Mouse (Mus musculus) embryonic facial prominence, embryonic 12.5 days (tissue): ENCODE data around the gene Anxa2. TPM values are rescaled to one million over a fixed set of nuclear protein-coding genes. Genes with fewer than 3 reads are reported as not detected.

Experiments used
- ATAC-seq: fragments of 200-750 bp; cut with Nextera tagmentation; 2 replicates; pipeline ENCODE4 v1.8.0; 2017; ENCODE audit not compliant: insufficient number of reproducible peaks, insufficient read depth, low FRiP score, low TSS enrichment
- H3K27ac ChIP-seq: fragments of 300-500 bp; sonication (generic); 2 replicates; pipeline ENCODE4 v1.5.1; 2016; ENCODE audit warnings: mild to moderate bottlenecking
- H3K27me3 ChIP-seq: fragments of 300-500 bp; sonication (generic); 2 replicates; pipeline ENCODE4 v1.6.1; 2016; ENCODE audit warnings: mild to moderate bottlenecking, moderate library complexity
- H3K36me3 ChIP-seq: fragments of 300-500 bp; sonication (generic); 2 replicates; pipeline ENCODE4 v1.6.1; 2016; ENCODE audit warnings: mild to moderate bottlenecking
- H3K4me1 ChIP-seq: fragments of 300-500 bp; sonication (generic); 2 replicates; pipeline ENCODE4 v1.6.1; 2016
- H3K4me2 ChIP-seq: fragments of 300-500 bp; sonication (generic); replicated peaks from 2 replicates; pipeline ENCODE4 v1.6.1; 2016; ENCODE audit warnings: mild to moderate bottlenecking, moderate library complexity
- H3K4me3 ChIP-seq: fragments of 300-500 bp; sonication (generic); 2 replicates; pipeline ENCODE4 v1.5.1; 2016; ENCODE audit warnings: mild to moderate bottlenecking
- H3K9ac ChIP-seq: fragments of 300-500 bp; sonication (generic); 2 replicates; pipeline ENCODE4 v1.6.1; 2016; ENCODE audit warnings: mild to moderate bottlenecking, moderate library complexity
- H3K9me3 ChIP-seq: fragments of 300-500 bp; sonication (generic); 2 replicates; pipeline ENCODE4 v1.6.1; 2016; ENCODE audit warnings: mild to moderate bottlenecking, moderate library complexity
- WGBS: fragments of 180-500 bp; shearing (Covaris S2); methylation state at CpG from one replicate; pipeline ENCODE4 v1.1.7; 2016; 5-methylcytosine and 5-hydroxymethylcytosine counted together
- polyA plus RNA-seq: library from polyadenylated mRNA; unstranded; fragments of >200 nt; fragmentation: Nextera tagmentation; extraction: Ambion mirVana; gene quantifications from 2 replicates; pipeline ENCODE4 v1.2.1, GENCODE M21; 2016

Gene Anxa2
- 636 and 644 TPM in 2 replicates for polyA plus RNA-seq

DNA sequence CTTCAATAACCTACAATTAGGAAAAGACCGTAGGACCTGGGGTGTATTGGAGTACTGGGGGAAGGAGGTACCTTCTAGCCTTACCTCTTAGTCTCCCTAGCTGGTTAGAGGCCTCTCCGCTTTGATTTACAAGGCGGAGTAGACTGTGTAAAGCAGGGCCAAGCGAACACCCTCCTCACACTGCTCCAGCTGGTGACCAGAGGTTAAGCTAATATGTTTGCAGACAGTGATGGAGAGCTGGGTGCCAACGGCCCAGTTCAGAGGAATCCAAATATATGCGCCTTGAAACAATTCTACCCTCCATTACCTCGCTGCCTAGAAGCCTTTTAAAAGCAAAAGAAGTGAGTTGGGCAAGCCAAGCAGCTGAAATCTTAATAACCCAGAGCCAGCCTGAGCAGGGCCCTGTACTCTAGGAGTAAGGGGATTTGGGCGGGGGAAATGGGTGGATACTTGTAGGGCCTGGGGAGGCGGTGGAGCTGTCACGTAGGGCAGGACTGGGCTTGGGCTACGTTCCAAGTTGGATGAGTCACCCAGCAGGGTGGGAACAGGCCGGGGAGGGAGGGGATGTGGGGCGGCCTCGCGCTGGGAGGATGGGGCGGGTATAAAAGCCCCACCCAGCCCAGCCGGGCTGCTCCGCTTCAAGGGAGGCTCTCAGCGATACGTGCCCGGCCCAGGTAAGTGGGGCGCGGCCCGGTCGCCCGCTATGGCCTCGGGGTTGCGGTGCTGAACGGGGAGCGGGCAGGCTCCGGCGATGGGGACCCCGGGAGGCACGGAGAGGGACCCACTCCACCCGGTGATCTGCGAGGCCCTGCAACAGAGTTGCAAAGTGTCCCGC lies at the start of gene Anxa2:
Anxa2 (plus strand) TSS at position 555 of the 835 bp plus-strand sequence.
- peak within 1 kb of the TSS; percentile 91 for H3K27ac ChIP-seq
- peaks cover 51% of the 10 kb centered on the region for H3K4me1 ChIP-seq
- ATAC-seq, result peak; percentile 86
- peak within 1 kb of the TSS; percentile 65 for H3K4me3 ChIP-seq
- no peaks in the 10 kb centered on the region for H3K9me3 ChIP-seq
- H3K9ac ChIP-seq, result peak within 1 kb of the TSS; percentile 76
- peak within 1 kb of the TSS; percentile 77 for H3K4me2 ChIP-seq
- WGBS, result 9% methylated on average over 37 of the region's 37 CpGs
- no peaks in the 10 kb centered on the region for H3K27me3 ChIP-seq
- no peaks in the 10 kb centered on the region for H3K36me3 ChIP-seq

DNA sequence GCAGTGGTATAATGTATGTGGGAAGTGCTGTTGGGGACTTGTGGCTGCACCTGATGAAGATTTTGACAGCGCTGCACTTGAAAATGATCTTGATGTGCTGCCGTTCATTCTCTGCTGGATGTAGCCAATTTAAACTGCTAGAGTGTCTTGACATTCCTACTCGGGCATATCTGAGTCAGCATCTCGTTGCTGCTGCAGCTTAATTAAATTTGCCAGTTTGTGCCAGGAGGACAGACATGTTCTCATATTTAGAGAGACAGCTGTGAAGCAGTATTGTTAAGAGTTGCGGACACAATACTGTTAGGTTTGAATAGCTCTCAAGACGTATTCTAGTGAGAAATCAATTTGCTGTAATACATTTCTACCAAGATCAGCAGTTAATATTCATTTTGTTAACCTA lies 48.7 kb upstream of the Anxa2 start:
- H3K4me1 ChIP-seq, result no peaks in the 10 kb centered on the region
- H3K36me3 ChIP-seq, result peaks cover 7% of the 10 kb centered on the region
- no peak for ATAC-seq
- H3K27ac ChIP-seq, result no peak overlapping the region
- H3K4me3 ChIP-seq, result no peak overlapping the region
- H3K4me2 ChIP-seq, result no peak overlapping the region
- H3K27me3 ChIP-seq, result no peaks in the 10 kb centered on the region
- 66% methylated on average over 6 of the region's 6 CpGs for WGBS
- H3K9ac ChIP-seq, result no peak overlapping the region
- no peaks in the 10 kb centered on the region for H3K9me3 ChIP-seq

DNA sequence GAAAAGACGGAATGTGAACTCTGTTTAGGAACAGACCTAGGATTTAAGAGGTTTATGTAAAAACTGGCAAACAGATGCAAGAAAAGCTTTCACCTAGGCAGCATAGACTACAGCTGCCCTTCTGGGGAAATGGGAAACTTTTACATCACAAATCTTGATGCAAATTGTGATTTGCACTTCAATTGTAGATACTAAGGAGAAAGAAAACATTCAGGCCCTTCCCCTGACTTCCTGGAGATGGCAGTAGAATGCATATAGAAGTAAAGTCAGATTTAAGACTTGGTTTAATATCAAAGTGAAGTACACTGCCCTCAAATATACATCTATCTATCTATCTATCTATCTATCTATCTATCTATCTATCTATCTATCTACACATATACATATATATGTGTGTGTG lies 33.9 kb upstream of the Anxa2 start:
- WGBS, result 89% methylated on average over 1 of the region's 1 CpGs
- ATAC-seq, result no peak
- H3K4me2 ChIP-seq, result no peak overlapping the region

DNA sequence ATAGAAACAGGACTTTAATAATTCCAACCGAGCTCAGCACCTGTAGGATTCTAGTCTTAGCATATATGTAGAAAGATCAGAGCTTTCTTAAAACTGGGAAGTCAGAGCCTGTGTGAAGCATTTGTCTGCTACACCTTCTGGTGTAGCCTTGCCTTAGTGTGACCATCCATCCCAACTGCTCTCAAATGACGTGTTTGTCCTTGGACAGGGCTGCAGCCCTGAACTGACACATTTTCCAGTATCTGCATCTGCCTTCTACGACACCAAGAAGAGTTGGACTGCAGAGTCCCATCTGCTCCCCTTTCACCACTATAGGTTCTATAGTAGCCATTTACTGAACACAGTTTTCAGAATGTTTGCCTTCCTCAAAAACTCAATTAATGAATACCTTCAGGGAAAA lies 22.9 kb upstream of the Anxa2 start:
- ATAC-seq, result no peak
- peak overlapping the region; percentile 89 for H3K27ac ChIP-seq
- H3K4me3 ChIP-seq, result no peak overlapping the region
- H3K4me1 ChIP-seq, result peaks cover 21% of the 10 kb centered on the region
- no peaks in the 10 kb centered on the region for H3K27me3 ChIP-seq
- WGBS, result 89% methylated on average over 3 of the region's 3 CpGs
- no peak overlapping the region for H3K4me2 ChIP-seq
- no peaks in the 10 kb centered on the region for H3K9me3 ChIP-seq
- H3K9ac ChIP-seq, result no peak overlapping the region
- peaks cover 24% of the 10 kb centered on the region for H3K36me3 ChIP-seq

More for the DNA sequence above, 33.9 kb upstream of the Anxa2 start:
- H3K36me3 ChIP-seq, result peaks cover 18% of the 10 kb centered on the region
- H3K27me3 ChIP-seq, result no peaks in the 10 kb centered on the region
- no peaks in the 10 kb centered on the region for H3K4me1 ChIP-seq
- no peak overlapping the region for H3K27ac ChIP-seq
- H3K9me3 ChIP-seq, result no peaks in the 10 kb centered on the region
- H3K4me3 ChIP-seq, result no peak overlapping the region
- no peak overlapping the region for H3K9ac ChIP-seq

DNA sequence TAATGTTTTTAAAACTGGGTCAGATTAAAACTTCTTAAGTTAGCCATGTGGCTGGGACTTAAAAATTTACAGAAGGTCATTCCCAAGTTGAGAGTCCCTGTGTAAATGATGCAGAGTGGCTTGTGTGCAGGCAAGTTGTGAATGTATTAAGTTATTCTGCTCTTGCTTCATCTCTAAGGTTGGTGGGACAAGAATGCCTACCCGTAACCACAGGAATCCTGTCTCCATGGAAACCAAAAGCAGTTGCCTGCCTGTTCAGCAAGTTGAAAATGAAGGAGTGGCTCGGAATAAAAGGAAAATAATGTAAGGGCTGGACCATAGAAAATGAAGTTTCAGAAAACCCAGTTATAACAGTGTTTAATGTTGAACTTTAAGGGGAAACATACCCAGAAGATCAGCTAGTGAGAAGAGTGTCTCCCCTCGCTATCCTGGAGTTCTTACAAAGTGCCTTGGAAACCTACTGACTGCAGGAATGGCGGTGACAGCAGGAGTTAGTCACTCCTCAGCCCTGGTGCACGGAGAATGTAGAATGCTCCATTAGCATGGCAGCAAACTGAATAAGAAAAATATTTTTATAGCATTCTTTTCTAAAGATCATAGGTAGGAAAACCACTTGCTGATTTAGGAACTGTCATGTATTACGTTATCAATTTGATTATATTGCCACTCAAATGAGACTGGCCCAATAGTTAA lies 21.4 kb upstream of the Anxa2 start:
- H3K9me3 ChIP-seq, result no peaks in the 10 kb centered on the region
- WGBS, result 35% methylated on average over 6 of the region's 6 CpGs
- no peak overlapping the region for H3K9ac ChIP-seq
- H3K36me3 ChIP-seq, result peaks cover 20% of the 10 kb centered on the region
- peak overlapping the region; percentile 89 for H3K27ac ChIP-seq
- H3K27me3 ChIP-seq, result no peaks in the 10 kb centered on the region
- H3K4me3 ChIP-seq, result no peak overlapping the region
- peaks cover 22% of the 10 kb centered on the region for H3K4me1 ChIP-seq
- no peak for ATAC-seq
- H3K4me2 ChIP-seq, result peak overlapping the region; percentile 16; the same call in 1 of the 2 replicates

DNA sequence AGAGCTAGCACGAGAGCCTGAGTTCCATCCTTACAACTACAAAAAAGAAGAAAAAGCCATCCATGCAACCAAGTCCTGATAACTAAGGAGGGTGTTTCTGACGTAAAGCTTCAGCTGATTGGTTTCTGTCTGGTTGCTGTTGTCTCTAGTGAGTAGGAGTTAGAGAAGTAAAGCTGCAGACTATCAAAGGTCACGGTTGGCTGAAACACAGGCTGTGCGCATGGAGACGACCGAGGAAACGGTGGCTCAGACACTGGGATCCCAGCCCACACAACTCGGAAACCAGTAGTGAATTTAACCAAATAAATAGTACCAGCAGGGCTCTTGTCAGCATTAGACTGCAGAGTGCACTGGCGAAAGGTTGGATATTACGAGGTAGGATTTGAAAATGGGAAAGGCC lies 18.2 kb upstream of the Anxa2 start:
- Histone ChIP-seq H3K27ac (0 out of 2 replicates have a peak overlapping the region, but pooled peaks have one; percentile 36), H3K4me2 (no peak overlapping the region), H3K36me3 (peaks cover 8% of the 10 kb centered on the region; the same call in 1 of the 2 replicates), H3K4me1 (peaks cover 28% of the 10 kb centered on the region), H3K27me3 (no peaks in the 10 kb centered on the region), H3K9ac (no peak overlapping the region), H3K4me3 (no peak overlapping the region), H3K9me3 (no peaks in the 10 kb centered on the region)
- no peak for ATAC-seq
- 76% methylated on average over 10 of the region's 10 CpGs for WGBS

DNA sequence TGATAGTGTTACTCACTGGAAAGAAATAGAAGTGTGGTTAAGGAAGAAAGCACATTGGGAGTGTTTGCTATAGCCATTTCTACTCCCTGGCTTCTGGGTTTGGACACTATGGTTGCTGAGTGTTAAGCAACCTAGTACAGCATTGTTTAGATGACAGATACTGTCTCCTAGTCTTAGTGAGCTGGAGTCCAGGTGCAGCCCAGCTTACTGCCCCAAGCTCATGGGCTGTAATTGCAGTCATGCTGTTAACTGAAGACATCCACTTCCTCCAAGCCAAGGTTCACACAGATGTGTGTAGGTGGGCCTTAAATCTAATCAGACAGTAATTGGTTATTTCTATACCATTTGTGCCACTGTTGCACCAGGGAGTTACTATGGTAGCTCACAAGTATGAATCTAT lies 17.8 kb upstream of the Anxa2 start:
- Histone ChIP-seq H3K36me3 (0 out of 2 replicates have a peak, but pooled peaks cover 3% of the 10 kb centered on the region), H3K27ac (0 out of 2 replicates have a peak overlapping the region, but pooled peaks have one; percentile 36)

DNA sequence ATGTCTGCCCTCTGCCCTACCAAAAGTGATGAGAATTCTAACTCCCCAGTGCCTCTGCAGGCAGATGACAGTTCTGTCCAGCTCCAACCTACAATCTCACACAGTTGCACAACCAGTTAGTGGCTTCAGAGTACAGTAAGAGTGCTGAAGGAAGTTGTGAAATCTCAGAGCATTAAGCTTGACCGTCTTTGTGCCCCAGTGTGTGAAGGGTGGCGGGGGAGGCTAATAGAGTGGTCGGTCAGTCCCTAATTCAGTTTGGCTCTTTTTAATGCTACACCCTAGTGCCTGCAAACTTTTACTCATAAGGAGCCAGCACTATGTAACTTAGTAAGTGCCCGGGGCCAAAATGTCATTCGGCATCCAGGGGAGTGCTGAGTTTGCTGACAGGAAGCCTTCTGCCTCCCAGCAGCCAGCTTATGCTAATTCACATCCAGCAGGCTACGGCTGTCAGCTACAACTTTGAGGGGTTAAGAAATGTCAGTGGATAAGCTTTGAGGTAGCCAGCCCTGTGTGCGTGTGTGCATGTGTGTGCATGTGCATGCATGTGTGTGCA lies 13.5 kb upstream of the Anxa2 start:
- no peak overlapping the region for H3K9ac ChIP-seq
- no peaks in the 10 kb centered on the region for H3K27me3 ChIP-seq
- H3K36me3 ChIP-seq, result no peaks in the 10 kb centered on the region
- H3K4me2 ChIP-seq, result 0 out of 2 replicates have a peak overlapping the region, but pooled peaks have one; percentile 9
- H3K27ac ChIP-seq, result peak overlapping the region; percentile 55
- H3K9me3 ChIP-seq, result no peaks in the 10 kb centered on the region
- no peak overlapping the region for H3K4me3 ChIP-seq
- WGBS, result 16% methylated on average over 7 of the region's 7 CpGs
- no peak for ATAC-seq
- H3K4me1 ChIP-seq, result peaks cover 18% of the 10 kb centered on the region

More for the DNA sequence above, 17.8 kb upstream of the Anxa2 start:
- ATAC-seq, result no peak
- peaks cover 30% of the 10 kb centered on the region for H3K4me1 ChIP-seq
- no peaks in the 10 kb centered on the region for H3K9me3 ChIP-seq
- no peak overlapping the region for H3K4me3 ChIP-seq
- H3K4me2 ChIP-seq, result no peak overlapping the region
- H3K27me3 ChIP-seq, result no peaks in the 10 kb centered on the region
- no peak overlapping the region for H3K9ac ChIP-seq

DNA sequence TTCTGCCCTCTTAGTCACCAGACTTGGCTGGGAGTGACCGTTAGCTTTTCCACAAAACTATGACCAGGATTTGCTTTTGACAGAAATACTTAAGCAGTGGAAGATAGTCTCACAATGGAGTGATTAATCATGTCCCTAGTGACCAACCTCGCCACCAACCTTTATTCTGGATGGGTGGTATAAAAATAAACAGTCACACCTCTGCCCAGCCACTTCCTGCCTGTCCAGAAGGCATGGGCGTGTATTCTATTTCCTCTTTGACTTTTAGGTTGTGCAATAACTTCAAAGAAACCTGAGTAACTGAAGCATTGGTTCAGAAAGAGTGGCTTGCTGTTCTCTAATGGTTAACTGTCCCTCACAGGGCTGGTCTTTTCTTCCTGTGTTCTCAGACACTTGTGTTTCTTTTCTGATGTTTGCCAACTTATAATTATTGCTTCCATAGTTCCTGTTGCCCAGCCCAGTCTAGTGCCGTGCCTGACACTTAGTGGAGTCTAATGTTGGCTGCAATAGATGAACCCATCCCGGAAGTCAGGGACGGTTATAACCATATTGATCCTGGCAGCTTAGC lies 10.9 kb upstream of the Anxa2 start:
- Histone ChIP-seq H3K4me1 (peaks cover 11% of the 10 kb centered on the region), H3K27me3 (no peaks in the 10 kb centered on the region), H3K4me3 (no peak overlapping the region), H3K27ac (no peak overlapping the region), H3K36me3 (no peaks in the 10 kb centered on the region), H3K4me2 (no peak overlapping the region), H3K9ac (no peak overlapping the region), H3K9me3 (no peaks in the 10 kb centered on the region)
- no peak for ATAC-seq
- 69% methylated on average over 6 of the region's 6 CpGs for WGBS

DNA sequence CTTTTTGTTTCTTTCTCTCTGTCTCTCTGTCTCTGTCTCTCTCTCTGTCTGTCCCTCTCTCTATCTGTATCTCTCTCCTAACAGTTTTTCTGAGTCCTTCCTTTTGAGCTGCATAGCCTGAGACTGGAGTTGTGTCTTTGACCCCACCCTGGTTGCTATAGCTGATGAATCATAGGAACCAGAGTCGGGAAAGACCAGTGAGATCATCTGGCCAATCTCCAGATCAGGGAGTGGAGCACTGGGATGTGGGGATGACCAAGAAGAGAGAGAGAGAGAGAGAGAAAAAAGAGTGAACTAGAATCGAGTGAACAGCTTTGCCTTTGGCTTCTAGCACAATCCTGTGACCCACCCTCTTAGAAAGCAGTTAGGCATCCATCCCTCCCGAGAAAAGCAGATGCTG lies 10.2 kb upstream of the Anxa2 start:
- WGBS, result 56% methylated on average over 3 of the region's 3 CpGs
- no peak overlapping the region for H3K9ac ChIP-seq
- H3K36me3 ChIP-seq, result no peaks in the 10 kb centered on the region
- no peaks in the 10 kb centered on the region for H3K9me3 ChIP-seq
- H3K27ac ChIP-seq, result no peak overlapping the region
- no peak overlapping the region for H3K4me3 ChIP-seq
- no peak overlapping the region for H3K4me2 ChIP-seq
- no peak for ATAC-seq
- no peaks in the 10 kb centered on the region for H3K27me3 ChIP-seq
- peaks cover 11% of the 10 kb centered on the region for H3K4me1 ChIP-seq

DNA sequence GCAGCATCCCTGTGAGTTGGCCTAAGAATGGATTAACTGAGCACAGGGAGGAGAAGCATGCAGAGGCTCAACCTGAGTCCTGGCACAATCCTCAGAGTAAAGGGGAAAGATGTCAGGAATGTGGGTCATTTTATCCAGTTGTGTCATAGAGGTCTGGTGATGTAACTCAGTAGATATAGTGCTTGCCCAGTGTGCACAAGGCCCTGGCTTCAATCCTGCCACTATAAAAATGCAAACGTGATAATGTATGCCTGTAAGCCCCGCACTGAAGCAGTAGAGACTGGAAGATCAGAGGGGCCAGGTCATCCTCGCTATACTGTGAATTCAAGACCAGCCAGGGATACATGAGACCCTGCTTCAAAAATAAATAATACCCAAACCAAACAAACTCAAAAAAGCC lies 4.6 kb upstream of the Anxa2 start:
- no peaks in the 10 kb centered on the region for H3K36me3 ChIP-seq
- no peak overlapping the region for H3K27ac ChIP-seq
- no peak overlapping the region for H3K4me3 ChIP-seq
- peaks cover 12% of the 10 kb centered on the region for H3K4me1 ChIP-seq
- 46% methylated on average over 3 of the region's 3 CpGs for WGBS
- H3K4me2 ChIP-seq, result no peak overlapping the region
- no peak overlapping the region for H3K9ac ChIP-seq
- H3K27me3 ChIP-seq, result no peaks in the 10 kb centered on the region
- no peaks in the 10 kb centered on the region for H3K9me3 ChIP-seq
- ATAC-seq, result no peak
